Comparison of ENCODE assay signal across 7 mouse cellular contexts in the genomic region with DNA sequence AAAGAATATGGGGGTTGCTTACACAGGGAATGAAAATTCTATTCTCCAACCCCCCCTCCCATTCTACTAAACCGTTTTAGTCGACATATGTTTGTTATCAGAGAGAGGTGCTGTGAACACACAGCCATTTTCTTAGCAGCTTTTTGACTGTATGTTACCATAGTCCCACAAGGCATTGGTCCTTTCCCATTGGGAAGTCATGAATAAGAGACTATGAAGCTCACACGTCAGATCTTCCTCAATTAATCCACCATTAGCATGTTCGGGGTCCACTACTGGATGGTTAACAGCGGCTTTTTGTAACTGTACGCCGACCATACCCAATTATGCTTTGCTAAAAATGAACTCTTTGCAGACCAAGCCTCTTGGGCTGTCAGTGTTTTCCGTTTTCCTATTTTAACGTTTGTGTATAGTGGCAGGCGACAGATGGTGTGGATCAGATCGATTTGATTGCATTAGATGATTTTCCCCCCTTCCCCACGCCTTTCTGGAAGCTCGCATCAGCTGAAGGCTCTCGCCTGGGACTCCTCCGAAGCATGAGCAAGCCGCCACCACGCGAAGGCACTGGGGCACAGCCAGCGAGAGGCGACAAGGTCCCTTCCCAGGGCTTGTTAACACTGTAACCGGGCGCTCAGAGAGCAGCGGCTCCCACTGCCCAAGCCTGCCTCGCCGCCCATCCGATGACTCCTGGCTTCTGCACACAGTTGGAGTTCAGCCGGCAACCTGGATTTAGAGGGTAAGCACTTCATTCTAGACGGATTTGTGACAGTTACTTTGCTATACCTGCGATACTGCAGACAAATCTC.
A peak's percentile ranks its signal among the peaks of the same experiment; 100 is the strongest.
DNase-seq lines count a peak whose midpoint lies in the region; ATAC-seq and TF ChIP-seq lines count a peak whose summit lies in the region.

No protein-coding gene starts in this region.

- 14% methylated on average over 29 of the region's 29 CpGs for WGBS in liver, adult 2 months
- 5% methylated on average over 29 of the region's 29 CpGs for WGBS in hindbrain, embryonic 12.5 days
- 10% methylated on average over 29 of the region's 29 CpGs for WGBS in limb, embryonic 14.5 days

- no peaks in the 10 kb centered on the region for H3K27me3 ChIP-seq in liver, adult 2 months (ENCODE audit: control insufficient read depth, insufficient read depth, low read length)
- H3K27me3 ChIP-seq in hindbrain, embryonic 12.5 days, result peaks cover 23% of the 10 kb centered on the region
- peaks cover 36% of the 10 kb centered on the region for H3K27me3 ChIP-seq in limb, embryonic 14.5 days (ENCODE audit: control insufficient read depth, insufficient read depth, low read length)

- peak overlapping the region; percentile 15 for H3K9ac ChIP-seq in liver, adult 2 months (ENCODE audit: low read depth, low read length)
- H3K9ac ChIP-seq in hindbrain, embryonic 12.5 days, result peak overlapping the region; percentile 53
- H3K9ac ChIP-seq in limb, embryonic 14.5 days (ENCODE audit: low read depth, low read length, severe bottlenecking), result no peak overlapping the region

- no peak for TF ChIP-seq CTCF in liver, adult 2 months (IDR thresholded peaks at IDR 0.05; ENCODE audit: low read depth, low read length)
- TF ChIP-seq CTCF in cortical plate, adult 2 months (IDR thresholded peaks at IDR 0.05; ENCODE audit: extremely low read depth, insufficient read depth, low read length), result no peak

- no peak overlapping the region for H3K27ac ChIP-seq in liver, adult 2 months (replicated peaks; ENCODE audit: insufficient read depth, low read depth, low read length)
- H3K27ac ChIP-seq in cortical plate, adult 2 months (ENCODE audit: insufficient read depth, low read length), result peak overlapping the region; percentile 99
- H3K27ac ChIP-seq in hindbrain, embryonic 12.5 days, result peak overlapping the region; percentile 90
- no peak overlapping the region for H3K27ac ChIP-seq in limb, embryonic 14.5 days (replicated peaks; ENCODE audit: low read depth, low read length)

- no peaks in the 10 kb centered on the region for H3K9me3 ChIP-seq in hindbrain, embryonic 12.5 days (replicated peaks)
- no peaks in the 10 kb centered on the region for H3K9me3 ChIP-seq in limb, embryonic 14.5 days (ENCODE audit: control insufficient read depth, low read length)

- peak; percentile 43 for DNase-seq in liver, adult 2 months (ENCODE audit: extremely low read depth, low read depth, low spot score)
- DNase-seq in liver, result no peak
- DNase-seq in limb, embryonic 14.5 days (ENCODE audit: low spot score), result no peak
- DNase-seq in right cerebral cortex, postnatal 4 days, result peak; percentile 67
- DNase-seq in urinary bladder, postnatal 4 days (ENCODE audit: low spot score in 2 of 2), result no peak

- peak overlapping the region; percentile 96 for H3K4me2 ChIP-seq in hindbrain, embryonic 12.5 days (replicated peaks)
- peak overlapping the region; percentile 54 for H3K4me2 ChIP-seq in limb, embryonic 14.5 days (replicated peaks; ENCODE audit: low read depth, low read length, severe bottlenecking)

- peak overlapping the region; percentile 41; the same call in 1 of the 2 replicates for H3K4me3 ChIP-seq in liver, adult 2 months (ENCODE audit: insufficient read depth, low read depth, low read length)
- H3K4me3 ChIP-seq in cortical plate, adult 2 months (ENCODE audit: insufficient read depth, low read length), result peak overlapping the region; percentile 94
- H3K4me3 ChIP-seq in hindbrain, embryonic 12.5 days, result peak overlapping the region; percentile 45
- peak overlapping the region; percentile 24 for H3K4me3 ChIP-seq in limb, embryonic 14.5 days (replicated peaks; ENCODE audit: low read length)

- H3K36me3 ChIP-seq in liver, adult 2 months (ENCODE audit: control insufficient read depth, insufficient read depth, low read length), result no peaks in the 10 kb centered on the region
- H3K36me3 ChIP-seq in hindbrain, embryonic 12.5 days, result no peaks in the 10 kb centered on the region
- H3K36me3 ChIP-seq in limb, embryonic 14.5 days (ENCODE audit: control insufficient read depth, insufficient read depth, low read length), result no peaks in the 10 kb centered on the region

- peaks cover 21% of the 10 kb centered on the region; the same call in 1 of the 2 replicates for H3K4me1 ChIP-seq in liver, adult 2 months (ENCODE audit: control insufficient read depth, insufficient read depth, low read length)
- H3K4me1 ChIP-seq in cortical plate, adult 2 months (ENCODE audit: control insufficient read depth, insufficient read depth, low read length), result no peaks in the 10 kb centered on the region
- peaks cover 14% of the 10 kb centered on the region for H3K4me1 ChIP-seq in hindbrain, embryonic 12.5 days
- peaks cover 23% of the 10 kb centered on the region for H3K4me1 ChIP-seq in limb, embryonic 14.5 days (ENCODE audit: control insufficient read depth, insufficient read depth, low read length)

- H3K79me2 ChIP-seq in liver, adult 2 months (ENCODE audit: control insufficient read depth, insufficient read depth, low read length), result no peaks in the 10 kb centered on the region

- peak; percentile 81 for ATAC-seq in hindbrain, embryonic 12.5 days (ENCODE audit: low FRiP score)
- ATAC-seq in limb, embryonic 14.5 days (ENCODE audit: low FRiP score, low read depth), result no peak

- TF ChIP-seq POLR2A in liver, adult 2 months (IDR thresholded peaks at IDR 0.05; ENCODE audit: extremely low read depth, insufficient read depth, low read length), result no peak
- 0 out of 2 replicates have a peak, but pooled peaks have one; percentile 5 for TF ChIP-seq POLR2A in cortical plate, adult 2 months (IDR thresholded peaks at IDR 0.05; ENCODE audit: extremely low read depth, insufficient read depth, low read length)
- TF ChIP-seq POLR2A in limb, embryonic 14.5 days (IDR thresholded peaks at IDR 0.05; ENCODE audit: borderline replicate concordance, extremely low read depth, insufficient read depth, insufficient read length), result no peak

Comparison
In these comparisons a context has a peak if more than half of its experiments do, and no peak if none do; other contexts are left out.
1. DNase-seq: peak in liver, adult 2 months (single experiment) and right cerebral cortex, postnatal 4 days (single experiment); none in liver (single experiment), limb, embryonic 14.5 days (single experiment) and urinary bladder, postnatal 4 days (0 of 2).
2. H3K27ac ChIP-seq: peak in cortical plate, adult 2 months (single experiment) and hindbrain, embryonic 12.5 days (single experiment); none in liver, adult 2 months (single experiment) and limb, embryonic 14.5 days (single experiment).
3. H3K4me3 ChIP-seq: peak in every context shown above with its lines; median percentile 94 in cortical plate, adult 2 months; 45 in hindbrain, embryonic 12.5 days; 41 in liver, adult 2 months; 24 in limb, embryonic 14.5 days.